Mouse (Mus musculus): Measurements from ENCODE around the gene Ftsj3.

Gene Ftsj3

DNA sequence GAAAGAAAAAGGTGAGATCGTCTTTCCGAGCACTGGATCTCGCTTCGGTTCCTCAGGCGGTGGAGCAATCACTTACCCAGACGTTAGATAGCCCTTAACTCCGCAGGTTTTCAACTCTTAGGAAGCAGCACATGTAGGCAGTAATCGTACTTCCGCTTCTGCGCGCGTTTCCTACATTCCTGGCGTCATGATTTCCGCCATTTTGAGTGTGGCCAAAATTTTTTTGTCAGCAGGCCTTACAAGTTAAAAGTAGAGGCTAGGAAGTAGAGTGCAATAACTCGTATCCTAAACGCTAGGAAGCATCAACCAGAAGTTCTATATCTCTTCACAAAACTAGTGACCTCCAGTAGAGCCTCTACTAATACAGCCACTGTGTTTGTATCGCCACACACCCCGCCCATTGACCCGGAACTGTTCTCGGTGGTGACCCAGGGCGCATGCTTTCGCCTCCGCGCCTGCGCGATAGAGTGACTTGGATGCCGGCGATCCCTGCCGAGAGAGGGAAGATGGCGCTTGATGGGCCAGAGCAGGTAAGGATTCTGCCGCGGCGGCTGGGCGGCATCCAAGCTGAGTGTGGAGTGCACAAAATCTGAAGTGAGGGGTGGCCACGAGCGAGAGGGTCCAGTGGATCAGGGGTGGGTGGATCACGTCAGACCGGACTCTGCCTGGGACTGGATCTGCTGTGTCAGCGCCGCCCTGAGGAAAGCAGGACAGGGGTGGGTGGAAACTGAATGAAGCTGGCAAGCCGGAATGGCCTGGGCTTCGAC lies at the start of gene Ftsj3, which contains the start of gene Psmc5:
Gene Ftsj3 (minus strand): TSS at position 395 of the 767 bp plus-strand sequence.
Gene Psmc5 (plus strand): TSS at position 470 of the 767 bp plus-strand sequence.
- peak; percentile 99 for DNase-seq (ENCODE audit: low spot score)

DNA sequence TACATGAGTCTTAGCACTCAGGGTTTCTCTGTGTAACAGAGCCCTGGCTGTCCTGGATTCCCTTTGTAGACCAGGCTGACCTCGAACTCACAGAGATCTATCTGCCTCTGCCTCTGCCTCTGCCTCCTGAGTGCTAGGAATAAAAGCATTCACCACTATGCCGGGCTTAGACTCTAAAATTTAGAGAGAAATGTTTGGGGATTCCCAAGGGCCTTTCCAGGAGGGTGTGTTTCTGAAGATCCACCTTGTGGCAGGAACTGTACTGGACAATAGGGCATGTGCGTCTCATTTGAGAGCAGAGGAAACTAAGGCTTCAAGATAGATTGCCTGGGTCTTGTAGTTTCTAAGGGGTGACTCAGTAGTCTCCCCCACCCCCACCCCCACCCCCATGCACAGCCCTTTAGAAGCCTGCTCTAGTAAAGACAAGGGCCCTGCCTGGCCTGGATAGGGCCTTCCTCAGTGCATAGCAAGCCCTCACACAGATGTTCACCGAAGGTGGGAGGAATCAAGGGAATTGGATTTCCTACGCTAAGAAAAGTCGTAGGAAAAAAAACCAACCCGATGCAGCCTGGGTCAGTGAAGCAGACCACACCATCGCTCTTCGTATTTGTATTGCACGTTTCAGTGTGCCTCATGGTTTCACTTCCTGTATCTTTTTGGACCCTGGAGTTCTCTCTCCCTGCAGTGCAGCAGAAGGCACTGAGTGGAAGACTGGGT lies 49.6 kb upstream of the Ftsj3 start:
- DNase-seq (ENCODE audit: low spot score) = no peak

DNA sequence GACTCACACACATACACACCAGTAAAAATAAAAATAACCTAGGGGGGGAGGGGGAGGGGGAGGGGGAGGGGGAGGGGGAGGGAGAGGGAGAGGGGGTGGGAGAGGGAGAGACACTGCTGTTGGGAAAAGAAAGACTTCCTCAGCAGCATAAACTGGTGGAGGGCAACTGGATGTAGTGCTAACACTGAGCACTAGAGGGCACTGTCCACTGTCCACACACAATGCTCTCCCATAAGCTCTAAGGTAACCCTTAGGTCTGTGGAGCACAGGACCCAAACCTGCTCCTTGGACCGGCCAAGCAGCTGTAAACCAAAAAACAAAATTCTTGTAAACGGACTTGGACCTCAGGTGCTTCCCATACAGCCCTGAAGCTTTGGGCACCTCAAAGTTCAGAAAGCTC lies 46.8 kb upstream of the Ftsj3 start:
- no peak for DNase-seq (ENCODE audit: low spot score)

DNA sequence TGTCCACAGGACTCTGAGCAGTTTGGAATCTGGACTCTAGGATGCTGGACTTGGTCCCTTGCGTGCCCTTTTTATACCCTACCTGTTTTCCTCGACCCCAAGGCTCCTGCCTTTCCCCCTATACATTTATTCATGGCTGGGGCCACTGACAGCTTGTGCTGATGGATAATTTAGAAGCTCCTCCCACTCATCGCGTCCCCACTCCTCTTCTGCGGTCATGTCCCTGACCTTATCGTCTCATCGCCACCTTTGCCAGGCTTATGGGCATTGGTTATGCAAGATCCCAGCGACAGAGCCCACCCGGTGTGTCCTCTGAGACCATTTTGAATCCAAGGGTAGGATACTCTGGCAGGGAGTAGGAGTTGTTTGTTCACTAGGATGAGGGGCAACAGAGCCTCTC lies 45.9 kb upstream of the Ftsj3 start, which contains the start of gene Gh:
Gene Gh (minus strand): TSS at position 101 of the 400 bp plus-strand sequence.
- no peak for DNase-seq (ENCODE audit: low spot score)

DNA sequence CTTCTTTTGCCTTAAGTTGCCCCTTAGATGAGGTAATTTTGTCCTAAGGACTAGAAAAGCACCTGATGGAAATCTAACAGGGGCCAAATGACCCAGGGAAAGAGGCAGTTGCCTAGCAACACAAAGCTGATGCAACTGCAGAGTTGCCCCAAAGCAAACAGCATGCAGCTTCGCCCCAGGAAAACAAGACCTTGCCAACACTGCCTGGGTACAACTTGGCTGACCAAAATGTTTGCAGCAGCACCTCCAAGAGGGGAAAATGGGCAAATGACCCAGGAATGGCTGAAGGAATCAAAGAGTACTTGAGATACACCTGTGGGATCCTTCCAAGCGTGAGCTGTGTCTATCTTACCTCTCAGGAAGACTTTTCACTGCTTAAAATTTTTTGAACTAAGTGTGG lies 36.0 kb upstream of the Ftsj3 start:
- DNase-seq (ENCODE audit: low spot score) = no peak

DNA sequence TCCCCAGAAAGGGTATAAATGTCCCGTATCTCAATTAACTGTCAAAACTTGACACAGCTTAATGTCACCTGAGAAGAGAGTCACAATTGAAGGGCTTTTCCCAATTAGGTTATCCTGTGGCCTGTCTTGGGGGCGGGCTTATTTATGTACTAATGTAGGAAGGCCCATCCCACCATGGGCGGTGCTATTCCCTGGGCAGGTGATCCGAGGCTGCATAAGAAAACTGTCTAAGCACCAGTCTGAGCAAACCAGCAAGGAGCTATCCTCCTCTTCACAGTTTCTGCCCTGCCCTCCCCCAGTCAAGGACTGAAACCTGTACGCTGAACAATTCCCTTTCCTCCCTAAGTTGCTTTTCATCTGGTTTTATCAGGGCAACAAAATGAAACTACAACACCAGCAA lies 34.5 kb upstream of the Ftsj3 start:
- DNase-seq (ENCODE audit: low spot score) = no peak

DNA sequence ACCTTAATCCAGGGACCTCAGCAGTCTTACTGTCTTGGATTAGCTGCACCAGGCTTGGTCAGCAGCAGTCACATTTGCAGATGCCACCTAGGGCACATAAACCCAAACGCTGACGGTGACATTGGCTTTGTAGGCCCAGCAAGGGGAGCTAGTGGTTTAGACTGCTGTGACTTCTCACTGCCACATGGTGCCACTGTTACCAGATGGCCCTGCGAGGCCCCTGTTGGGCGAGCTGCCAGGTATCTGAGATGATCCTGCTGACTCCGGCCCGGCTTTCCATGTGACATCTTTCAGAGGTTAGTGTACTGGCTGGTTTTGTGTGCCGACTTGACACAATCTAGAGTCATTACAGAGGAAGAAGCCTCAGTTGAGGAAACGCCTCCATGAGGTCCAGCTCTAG lies 33.5 kb upstream of the Ftsj3 start:
- no peak for DNase-seq (ENCODE audit: low spot score)

DNA sequence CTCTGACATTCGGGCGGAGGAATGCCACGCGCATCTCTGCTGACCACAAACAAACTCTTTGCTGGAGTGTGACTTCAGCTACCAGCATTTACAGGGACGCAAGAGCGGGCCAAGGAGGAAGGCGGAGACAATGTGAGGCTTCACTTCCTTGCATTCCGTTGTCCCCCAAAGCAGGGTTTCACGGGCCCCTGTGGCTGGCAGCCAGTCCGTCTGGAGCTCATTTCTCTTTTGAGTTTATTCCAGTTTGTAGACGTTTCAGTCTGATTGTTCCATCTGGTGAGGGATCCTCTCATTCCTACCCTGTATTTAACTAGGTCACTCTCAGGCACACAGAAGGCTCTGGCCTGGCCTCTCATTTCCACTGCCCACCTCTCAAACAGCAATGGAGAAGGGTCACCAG lies 31.1 kb upstream of the Ftsj3 start:
- DNase-seq (ENCODE audit: low spot score) = no peak

DNA sequence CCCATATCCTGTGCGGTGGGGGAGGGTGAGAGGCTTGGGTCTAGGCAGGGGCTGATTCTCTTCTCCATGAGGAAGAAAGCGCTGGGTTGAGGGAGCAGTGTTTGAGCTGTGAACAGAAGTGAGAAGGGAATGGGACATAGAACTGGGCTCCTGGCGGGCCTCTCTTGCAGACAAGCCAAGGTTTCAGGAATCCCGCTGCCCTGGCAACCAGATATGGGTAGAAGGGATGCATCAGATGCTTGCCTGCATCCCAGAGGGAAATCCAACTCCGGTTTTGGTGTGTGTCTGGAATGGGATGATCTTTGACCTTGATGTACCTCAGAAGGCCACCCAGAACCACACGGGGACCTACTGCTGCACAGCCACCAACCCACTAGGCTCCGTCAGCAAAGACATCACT lies 30.3 kb upstream of the Ftsj3 start:
- DNase-seq (ENCODE audit: low spot score) = no peak

DNA sequence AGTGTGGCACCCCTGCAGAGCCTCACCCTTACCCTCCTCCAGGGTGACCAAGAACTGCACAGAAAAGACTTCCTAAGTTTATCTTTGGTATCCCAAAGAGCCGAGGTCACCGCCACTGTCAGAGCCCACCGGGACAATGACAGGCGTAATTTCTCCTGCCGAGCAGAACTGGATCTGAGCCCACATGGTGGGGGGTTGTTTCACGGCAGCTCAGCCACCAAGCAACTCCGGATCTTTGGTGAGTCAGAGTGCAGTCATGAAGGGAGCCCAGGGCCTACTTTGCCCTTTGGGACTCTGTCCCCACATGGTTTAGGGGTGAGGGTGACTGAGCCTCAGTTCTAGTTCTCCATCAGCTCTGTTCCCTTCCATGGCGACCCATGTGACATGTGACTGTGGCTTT lies 28.2 kb upstream of the Ftsj3 start:
- DNase-seq (ENCODE audit: low spot score) = no peak

DNA sequence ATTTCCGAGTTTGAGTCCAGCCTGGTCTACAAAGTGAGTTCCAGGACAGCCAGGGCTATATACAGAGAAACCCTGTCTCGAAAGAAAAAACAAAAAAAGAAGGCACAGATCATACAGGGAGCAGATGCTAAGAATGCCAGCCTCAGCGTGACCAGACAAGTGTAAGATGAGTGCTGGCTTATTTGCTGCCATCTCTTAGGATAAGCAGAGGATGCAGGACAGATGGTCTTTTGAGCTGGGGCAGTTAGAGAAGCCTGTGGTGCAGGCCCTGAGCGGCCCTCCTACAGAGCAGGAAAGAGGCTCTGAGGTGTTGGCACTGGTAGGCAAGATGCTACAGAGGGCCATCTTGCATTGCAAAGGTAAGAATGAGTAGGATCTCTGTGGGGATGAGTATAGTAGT lies 27.5 kb upstream of the Ftsj3 start:
- no peak for DNase-seq (ENCODE audit: low spot score)

DNA sequence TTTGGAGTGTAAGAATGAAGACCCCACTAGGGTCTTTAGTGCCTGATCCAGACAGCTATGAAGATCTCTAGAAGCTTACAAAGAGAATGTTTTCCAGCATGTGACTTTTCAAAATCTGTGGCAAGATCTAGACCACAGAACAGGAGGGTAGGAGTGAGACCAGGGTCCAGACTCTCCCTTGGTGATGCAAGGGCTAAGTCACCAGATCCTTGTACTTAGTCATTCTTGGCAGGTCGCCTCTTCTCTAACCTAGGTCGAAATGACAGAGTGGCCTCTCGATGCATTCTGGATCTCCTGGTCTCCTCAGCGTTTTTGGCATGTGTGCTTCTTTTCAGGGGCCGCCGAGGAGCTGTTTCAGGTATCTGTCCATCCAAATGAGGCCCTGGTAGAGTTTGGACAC lies 26.6 kb upstream of the Ftsj3 start:
- no peak for DNase-seq (ENCODE audit: low spot score)

DNA sequence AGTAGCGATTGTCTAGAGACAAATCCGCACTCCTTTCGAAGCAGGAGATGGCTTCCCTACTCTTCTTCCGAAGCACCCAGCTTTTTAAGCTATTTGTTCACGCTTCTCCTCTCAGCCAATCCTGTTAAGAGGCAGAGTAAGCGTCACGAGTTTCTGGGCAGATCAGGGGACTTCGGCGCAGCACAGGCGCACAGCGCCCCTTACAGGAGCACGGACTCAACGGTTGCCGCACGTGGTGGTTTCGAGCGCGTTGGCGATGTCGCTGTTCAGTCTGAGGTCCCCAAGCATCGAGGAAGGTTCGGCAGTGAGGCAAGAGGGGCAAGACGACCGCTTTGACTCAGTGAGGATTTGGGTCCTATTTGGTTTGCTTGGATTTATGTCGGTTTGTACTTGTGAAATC lies 20.6 kb upstream of the Ftsj3 start, which contains the start of gene Tcam1:
Gene Tcam1 (plus strand): TSS at position 219 of the 400 bp plus-strand sequence.
- DNase-seq (ENCODE audit: low spot score) = peak; percentile 97

DNA sequence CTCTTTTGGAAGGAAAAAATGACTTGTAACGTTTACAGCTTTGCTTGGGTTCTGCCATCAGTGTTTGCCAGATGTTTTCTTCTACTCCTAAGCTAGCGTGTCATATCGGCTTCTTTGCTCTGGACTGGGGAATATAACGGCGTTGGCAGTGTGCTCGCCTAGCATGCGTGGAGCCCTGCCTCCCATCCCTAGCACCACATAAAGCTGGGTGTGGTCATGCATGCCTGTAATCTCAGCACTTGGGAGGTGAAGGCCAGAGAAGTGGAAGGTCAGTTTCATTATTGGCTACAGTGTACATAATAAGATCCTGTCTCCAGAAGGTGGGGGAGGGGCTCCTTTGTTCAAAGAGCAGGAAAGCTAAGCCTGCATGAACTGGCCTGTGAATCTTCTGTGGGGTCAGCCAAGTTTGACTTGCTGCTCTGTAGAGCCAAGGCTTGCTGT lies 19.1 kb upstream of the Ftsj3 start:
- DNase-seq (ENCODE audit: low spot score) = no peak

DNA sequence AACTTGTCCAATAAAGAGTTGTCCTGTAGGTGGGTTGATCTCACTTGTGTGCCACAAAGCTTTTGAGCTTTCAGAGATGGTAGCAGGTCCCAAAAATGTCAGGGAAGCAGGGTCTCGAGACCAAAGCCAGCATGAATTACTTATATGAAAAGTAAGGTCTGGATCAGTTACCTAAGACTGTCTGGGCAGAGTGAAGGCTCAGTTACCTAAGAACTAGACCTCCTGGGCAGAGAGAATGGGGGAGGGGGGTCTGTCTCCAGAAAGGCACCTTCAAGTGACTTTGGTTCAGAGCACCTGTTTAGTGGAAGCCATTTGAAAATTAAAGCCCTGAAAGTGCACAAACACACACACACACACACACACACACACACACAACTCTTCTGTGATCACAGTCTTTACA lies 18.5 kb upstream of the Ftsj3 start:
- no peak for DNase-seq (ENCODE audit: low spot score)

DNA sequence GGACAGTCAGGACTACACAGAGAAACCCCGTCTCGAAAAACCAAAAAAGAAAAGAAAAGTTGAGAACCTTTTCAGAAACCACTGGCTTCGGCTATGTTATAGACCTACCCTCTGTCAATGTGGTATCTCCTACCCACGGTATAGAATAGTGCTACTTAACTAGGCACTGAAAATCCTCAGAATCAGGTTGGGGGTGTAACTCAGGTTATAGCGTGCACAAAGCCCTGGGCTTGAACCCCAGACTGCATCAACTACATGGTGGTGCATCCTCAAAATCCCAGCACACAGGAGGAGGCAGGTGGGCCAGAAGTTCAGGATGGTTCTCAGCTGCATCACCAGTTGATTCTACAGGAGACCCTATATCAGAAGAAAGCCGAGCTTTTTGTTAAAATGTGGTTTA lies 17.9 kb upstream of the Ftsj3 start:
- DNase-seq (ENCODE audit: low spot score) = no peak

DNA sequence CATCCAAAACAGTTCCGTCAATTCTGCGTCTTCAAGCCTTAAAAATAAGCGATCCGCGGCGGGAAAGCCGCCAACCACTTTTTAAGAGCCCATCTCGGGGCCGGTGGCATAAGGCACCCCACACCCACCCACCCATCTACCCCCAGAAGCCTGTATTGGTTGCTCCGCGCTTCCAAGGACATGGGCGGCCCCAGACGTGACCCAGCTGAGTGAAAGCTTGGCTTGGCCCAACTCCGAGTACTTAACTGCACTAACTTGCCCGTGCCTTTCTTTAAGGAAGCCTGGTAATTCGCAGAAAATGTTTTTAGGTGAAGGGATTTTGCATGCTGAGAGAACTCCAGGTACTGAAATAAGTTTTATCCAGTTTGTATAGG lies 17.4 kb upstream of the Ftsj3 start:
- DNase-seq (ENCODE audit: low spot score) = no peak

DNA sequence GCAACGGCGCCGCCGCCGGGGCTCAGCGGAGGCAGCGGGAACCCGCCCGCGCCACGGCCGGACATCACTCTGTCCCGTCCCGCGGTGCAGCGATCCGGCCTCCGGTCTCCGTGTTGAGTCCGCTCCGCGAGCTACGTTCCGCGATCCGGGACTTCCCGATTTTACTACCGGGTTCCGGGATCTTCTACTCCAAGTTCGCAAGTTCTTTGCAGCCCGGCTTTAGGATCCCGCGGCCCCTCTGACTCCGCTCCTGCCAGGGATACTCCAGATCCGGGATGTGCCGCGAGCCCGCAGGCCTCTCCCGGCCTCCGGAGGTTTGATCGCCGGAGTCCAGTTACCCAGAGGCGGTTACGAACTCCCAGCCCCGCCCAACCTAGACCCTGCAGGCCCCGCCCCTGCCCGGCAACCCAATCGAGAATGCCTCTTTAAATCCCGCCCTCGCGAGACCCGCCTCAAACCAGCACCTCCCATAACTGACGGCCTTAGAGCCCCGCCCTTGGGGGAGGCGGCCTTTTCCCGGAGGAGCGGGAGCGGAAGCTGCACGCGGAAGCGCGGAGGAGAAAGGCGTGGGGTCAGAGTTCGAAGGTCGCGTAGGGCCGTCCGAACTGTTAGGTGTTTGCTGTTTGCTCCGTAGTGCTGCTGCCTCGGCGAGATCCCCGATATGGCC lies 16.9 kb upstream of the Ftsj3 start, which contains the start of gene Smarcd2:
Gene Smarcd2 (minus strand): TSS at position 329 of the 667 bp plus-strand sequence.
- peak; percentile 97 for DNase-seq (ENCODE audit: low spot score)

DNA sequence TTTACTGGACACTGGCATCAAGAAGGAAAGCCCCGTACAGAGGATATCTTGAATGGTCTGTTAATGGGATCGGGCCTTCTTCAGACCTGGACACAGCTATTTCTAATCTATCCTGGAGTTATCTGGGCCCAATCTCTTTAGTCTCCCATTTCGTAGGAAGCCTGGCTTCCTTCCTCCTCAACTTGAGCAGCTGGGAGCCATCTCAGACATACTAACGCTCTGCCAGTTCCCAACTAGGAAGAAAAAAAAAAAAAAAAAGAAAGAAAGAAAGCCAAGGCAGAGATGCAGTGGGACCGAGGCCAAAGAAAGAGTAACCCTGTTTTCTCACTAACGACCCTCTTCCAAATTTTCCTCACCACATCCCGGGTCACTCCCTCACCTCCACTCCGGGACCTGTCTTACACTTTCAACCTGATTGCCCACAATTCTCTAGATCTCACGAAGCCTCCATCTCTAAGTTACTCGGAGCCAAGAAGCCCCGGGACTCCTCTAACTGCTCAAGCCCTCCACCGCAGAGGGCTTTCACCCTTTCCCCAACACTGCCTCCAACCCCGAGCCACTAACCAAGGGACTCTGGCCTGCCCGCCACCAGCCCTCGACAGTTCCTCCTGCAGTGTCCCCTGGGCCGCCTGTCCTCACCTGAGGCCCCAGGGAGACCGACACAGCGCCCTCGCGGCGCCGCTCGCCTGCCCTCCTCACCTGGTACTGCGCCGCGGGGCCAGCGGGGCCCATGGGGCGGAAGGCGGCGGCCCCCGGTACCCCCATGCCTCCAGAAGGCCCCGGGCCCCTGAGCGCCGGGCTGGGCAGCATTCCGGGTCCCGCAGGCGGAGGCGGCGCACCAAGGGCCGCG lies 16.1 kb upstream of the Ftsj3 start:
- DNase-seq (ENCODE audit: low spot score) = no peak

DNA sequence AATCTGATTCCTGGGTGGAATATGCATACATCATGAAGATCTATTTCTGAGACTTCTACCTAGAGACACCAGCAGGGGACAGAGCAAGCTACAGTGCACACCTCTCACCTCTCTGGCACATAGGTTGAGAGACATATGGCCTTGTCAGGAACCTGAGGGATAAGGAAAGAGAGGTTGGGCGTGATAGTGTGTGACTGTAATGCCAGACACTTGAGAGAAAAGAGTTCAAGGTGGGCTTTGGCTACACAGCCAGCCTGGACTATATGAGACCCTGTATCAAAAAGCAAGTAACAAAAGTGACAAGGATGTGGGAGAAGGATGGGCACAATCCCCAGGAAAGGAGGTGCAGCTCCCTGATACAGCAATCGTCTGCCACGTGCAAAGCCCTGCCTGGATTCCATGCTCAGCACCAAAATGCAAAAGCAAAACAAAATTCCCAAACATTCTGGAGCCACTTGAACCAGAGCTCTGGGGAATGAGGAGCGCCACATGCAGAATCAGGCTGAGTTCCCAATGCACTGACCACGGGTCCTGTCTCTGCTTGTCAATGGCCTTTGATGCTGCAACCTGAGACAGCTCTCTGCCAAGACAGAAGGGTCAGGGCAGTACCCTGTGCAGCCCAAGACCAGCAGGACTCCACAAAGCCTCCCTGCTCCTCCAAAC lies 15.4 kb upstream of the Ftsj3 start:
- DNase-seq (ENCODE audit: low spot score) = no peak

DNA sequence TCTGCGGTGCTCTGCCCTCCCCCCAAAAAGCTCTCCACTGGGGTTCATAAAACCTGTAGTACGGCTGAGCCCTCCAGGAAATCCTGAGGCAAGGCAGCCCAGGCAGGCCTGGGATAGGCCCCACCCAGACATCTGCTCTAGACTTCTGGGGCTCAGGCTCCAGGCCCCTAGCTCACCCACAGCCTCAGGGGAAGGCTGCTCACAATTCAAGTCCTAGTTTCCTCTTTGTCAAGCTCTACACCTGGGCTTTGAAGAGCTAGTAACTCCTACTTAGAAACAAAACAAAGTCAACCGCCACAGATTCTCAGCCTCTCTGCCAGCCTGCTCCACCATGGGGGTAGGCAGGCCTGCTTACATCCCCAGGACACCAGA lies 13.2 kb upstream of the Ftsj3 start:
- DNase-seq (ENCODE audit: low spot score) = no peak
